Mouse (Mus musculus) hindbrain, embryonic 16.5 days (tissue): Measurements from ENCODE around the gene Psmd2. TPM values are rescaled to one million over a fixed set of nuclear protein-coding genes. Genes with fewer than 3 reads are reported as not detected.

ENCODE experiments used
- ATAC-seq: fragments of 200-750 bp; cut with Nextera tagmentation; 2 replicates; pipeline ENCODE4 v1.8.0; 2017; ENCODE audit warnings: moderate TSS enrichment, moderate library complexity
- H3K27ac ChIP-seq: fragments of 300-500 bp; sonication (generic); 2 replicates; pipeline ENCODE4 v1.5.1; 2014; ENCODE audit warnings: low read depth, mild to moderate bottlenecking, control low read depth, low read length, moderate library complexity
- H3K27me3 ChIP-seq: fragments of 300-500 bp; sonication (generic); replicated peaks from 2 replicates; pipeline ENCODE4 v1.6.1; 2014; ENCODE audit warnings: low read length; ENCODE audit not compliant: control insufficient read depth, insufficient read depth
- H3K36me3 ChIP-seq: fragments of 300-500 bp; sonication (generic); 2 replicates; pipeline ENCODE4 v1.6.1; 2014; ENCODE audit warnings: mild to moderate bottlenecking, low read length, moderate library complexity, mixed read lengths; ENCODE audit not compliant: control insufficient read depth, insufficient read depth
- H3K4me1 ChIP-seq: fragments of 300-500 bp; sonication (generic); 2 replicates; pipeline ENCODE4 v1.6.1; 2014; ENCODE audit warnings: low read depth, low read length; ENCODE audit not compliant: control insufficient read depth, insufficient read depth
- H3K4me2 ChIP-seq: fragments of 300-500 bp; sonication (generic); 2 replicates; pipeline ENCODE4 v1.6.1; 2014; ENCODE audit warnings: mild to moderate bottlenecking, low read length, control low read depth, moderate library complexity
- H3K4me3 ChIP-seq: fragments of 300-500 bp; sonication (generic); 2 replicates; pipeline ENCODE4 v1.5.1; 2014; ENCODE audit warnings: mild to moderate bottlenecking, low read length, control low read depth, moderate library complexity
- H3K9ac ChIP-seq: fragments of 300-500 bp; sonication (generic); 2 replicates; pipeline ENCODE4 v1.6.1; 2014; ENCODE audit warnings: low read depth, mild to moderate bottlenecking, control low read depth, low read length, moderate library complexity
- H3K9me3 ChIP-seq: fragments of 300-500 bp; sonication (generic); 2 replicates; pipeline ENCODE4 v1.6.1; 2014; ENCODE audit warnings: mild to moderate bottlenecking, low read length, moderate library complexity; ENCODE audit not compliant: control insufficient read depth
- WGBS: fragments of 180-500 bp; shearing (Covaris S2); extraction: QIAGEN DNeasy Blood & Tissue Kit; methylation state at CpG from one replicate; pipeline ENCODE4 v1.1.7; 2014; 5-methylcytosine and 5-hydroxymethylcytosine counted together
- polyA plus RNA-seq: library from polyadenylated mRNA; unstranded; fragments of >200 nt; fragmentation: Nextera tagmentation; extraction: Ambion mirVana; gene quantifications from 2 replicates; pipeline ENCODE4 v1.2.1, GENCODE M21; 2015

Psmd2 gene
- polyA plus RNA-seq, 1 experiment from 2014 or later = 372 TPM

DNA sequence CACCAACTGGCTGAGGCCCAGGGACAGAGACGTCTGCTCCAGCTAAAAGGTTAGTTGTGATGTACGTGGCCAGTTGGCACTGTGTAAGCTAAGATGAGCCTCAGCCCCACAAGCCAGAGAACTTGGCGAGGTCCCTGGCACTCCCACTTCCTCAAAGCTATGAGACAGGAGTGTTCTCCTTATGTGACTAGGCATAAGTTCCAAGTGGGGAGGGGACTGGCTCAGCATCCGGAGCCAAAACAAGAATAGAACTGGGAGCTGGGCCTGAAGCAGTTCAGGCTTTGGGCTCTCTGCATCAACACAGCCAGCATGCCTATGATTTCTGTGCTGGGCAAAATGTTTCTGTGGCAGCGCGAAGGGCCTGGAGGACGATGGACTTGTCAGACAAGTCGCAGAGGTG, 43.3 kb downstream of the Psmd2 start:
- Histone ChIP-seq H3K27me3 (no peaks in the 10 kb centered on the region), H3K4me2 (no peak overlapping the region; the same call in 1 of the 2 replicates), H3K4me1 (peaks cover 31% of the 10 kb centered on the region), H3K27ac (peak overlapping the region; percentile 9; the same call in 1 of the 2 replicates), H3K4me3 (no peak overlapping the region), H3K36me3 (peaks cover 24% of the 10 kb centered on the region), H3K9ac (no peak overlapping the region), H3K9me3 (no peaks in the 10 kb centered on the region)
- WGBS = 58% methylated on average over 8 of the region's 8 CpGs
- no peak for ATAC-seq

DNA sequence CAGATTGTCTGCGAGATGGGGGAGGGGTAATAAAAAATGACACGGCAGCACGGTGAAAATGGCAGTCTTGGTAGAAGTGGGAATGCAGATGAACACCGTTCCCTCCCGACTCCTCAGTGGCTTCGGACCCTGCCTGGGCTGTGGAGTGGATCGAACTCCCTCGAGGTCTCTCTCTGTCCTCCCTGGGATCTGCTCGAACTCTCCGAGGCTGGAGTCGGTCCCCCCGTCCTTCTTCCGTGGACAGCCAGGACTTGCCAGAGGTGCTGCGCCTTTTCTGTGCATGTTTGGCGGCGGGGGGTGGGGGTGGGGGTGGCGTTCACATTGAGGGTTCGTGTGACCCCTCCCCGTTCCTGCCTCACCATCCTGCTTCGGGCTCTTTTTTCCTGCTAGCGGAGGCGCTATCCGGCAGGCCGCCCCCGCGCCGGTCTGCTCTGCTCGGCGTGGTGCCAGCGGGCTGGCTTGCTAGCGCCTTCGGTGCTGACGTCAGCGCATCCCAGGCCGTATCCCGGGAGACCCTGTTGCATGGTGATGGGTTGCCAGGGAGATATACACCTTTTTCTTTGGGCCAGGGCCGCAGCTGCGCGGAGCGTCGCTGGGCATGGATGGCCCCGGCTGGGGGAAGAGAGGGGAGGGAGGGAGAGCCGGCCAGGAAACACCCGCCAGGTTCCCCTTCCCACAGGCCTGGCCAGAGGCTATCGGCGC, 44.3 kb downstream of the Psmd2 start:
- H3K4me1 ChIP-seq = peaks cover 31% of the 10 kb centered on the region
- H3K9me3 ChIP-seq = no peaks in the 10 kb centered on the region
- H3K27me3 ChIP-seq = no peaks in the 10 kb centered on the region
- H3K4me2 ChIP-seq = peak overlapping the region; percentile 82
- peak overlapping the region; percentile 53 for H3K4me3 ChIP-seq
- ATAC-seq = peak; percentile 77
- WGBS = under 1% methylated on average over 46 of the region's 46 CpGs
- peaks cover 22% of the 10 kb centered on the region for H3K36me3 ChIP-seq
- peak overlapping the region; percentile 76 for H3K9ac ChIP-seq
- peak overlapping the region; percentile 77 for H3K27ac ChIP-seq

DNA sequence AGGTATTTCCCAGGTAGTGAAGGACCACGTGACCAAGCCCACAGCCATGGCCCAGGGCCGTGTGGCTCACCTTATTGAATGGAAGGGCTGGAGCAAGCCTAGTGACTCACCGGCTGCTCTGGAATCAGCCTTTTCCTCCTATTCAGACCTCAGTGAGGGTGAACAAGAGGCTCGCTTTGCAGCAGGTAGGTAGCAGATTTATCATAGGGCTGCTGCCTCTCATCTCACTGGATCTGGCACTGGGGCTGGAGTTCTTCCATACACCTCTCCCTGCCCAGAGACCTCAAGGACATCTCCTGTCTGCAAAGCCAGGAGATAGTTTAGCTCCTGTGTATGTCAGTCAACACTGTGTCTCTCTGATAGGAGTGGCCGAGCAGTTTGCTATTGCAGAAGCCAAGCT, 47.8 kb downstream of the Psmd2 start:
- Histone ChIP-seq H3K4me3 (no peak overlapping the region), H3K36me3 (peaks cover 20% of the 10 kb centered on the region), H3K9ac (no peak overlapping the region), H3K27me3 (no peaks in the 10 kb centered on the region), H3K9me3 (no peaks in the 10 kb centered on the region), H3K27ac (no peak overlapping the region), H3K4me2 (no peak overlapping the region), H3K4me1 (peaks cover 29% of the 10 kb centered on the region)
- 89% methylated on average over 5 of the region's 5 CpGs for WGBS
- ATAC-seq = no peak

DNA sequence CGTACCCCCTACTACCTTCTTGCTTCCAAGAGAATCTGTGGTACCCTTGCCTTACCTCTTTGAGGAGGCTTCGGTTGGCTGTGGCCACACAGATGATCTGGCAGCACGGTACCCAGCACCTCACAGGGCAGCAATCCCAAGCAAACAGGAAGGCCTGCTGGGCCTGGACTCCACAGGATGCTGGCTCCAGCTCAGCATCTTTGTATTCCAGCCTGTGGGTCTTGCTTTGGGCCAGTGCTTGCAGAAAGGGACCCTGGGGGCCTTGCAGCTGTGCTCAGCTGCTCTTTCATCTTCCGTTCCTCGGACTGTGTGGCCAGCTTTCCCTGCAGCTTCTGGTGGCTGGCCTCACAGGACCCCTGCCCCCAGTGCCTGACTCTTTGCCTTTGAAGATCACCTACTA, 48.6 kb downstream of the Psmd2 start:
- ATAC-seq = no peak
- H3K4me2 ChIP-seq = no peak overlapping the region
- no peaks in the 10 kb centered on the region for H3K27me3 ChIP-seq
- H3K36me3 ChIP-seq = peaks cover 20% of the 10 kb centered on the region
- H3K27ac ChIP-seq = no peak overlapping the region
- H3K9me3 ChIP-seq = no peaks in the 10 kb centered on the region
- H3K4me3 ChIP-seq = no peak overlapping the region
- H3K9ac ChIP-seq = no peak overlapping the region
- H3K4me1 ChIP-seq = peaks cover 24% of the 10 kb centered on the region
- WGBS = 30% methylated on average over 5 of the region's 5 CpGs

DNA sequence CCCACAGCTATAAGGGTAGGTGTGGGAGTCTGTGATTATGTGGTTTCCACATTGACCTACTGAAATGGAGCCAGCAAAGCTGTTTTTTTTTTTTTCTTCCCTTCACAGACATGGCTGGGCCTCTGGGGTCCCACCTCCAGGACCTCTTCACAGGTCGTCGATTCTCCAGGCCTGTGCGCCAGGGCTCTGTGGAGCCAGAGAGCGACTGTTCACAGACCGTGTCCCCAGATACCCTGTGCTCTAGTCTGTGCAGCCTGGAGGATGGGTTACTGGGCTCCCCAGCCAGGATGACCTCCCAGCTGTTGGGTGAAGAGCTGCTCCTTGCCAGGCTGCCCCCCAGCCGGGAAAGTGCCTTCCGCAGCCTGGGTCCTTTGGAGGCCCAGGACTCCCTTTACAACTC, 49.9 kb downstream of the Psmd2 start:
- 41% methylated on average over 7 of the region's 7 CpGs for WGBS

DNA sequence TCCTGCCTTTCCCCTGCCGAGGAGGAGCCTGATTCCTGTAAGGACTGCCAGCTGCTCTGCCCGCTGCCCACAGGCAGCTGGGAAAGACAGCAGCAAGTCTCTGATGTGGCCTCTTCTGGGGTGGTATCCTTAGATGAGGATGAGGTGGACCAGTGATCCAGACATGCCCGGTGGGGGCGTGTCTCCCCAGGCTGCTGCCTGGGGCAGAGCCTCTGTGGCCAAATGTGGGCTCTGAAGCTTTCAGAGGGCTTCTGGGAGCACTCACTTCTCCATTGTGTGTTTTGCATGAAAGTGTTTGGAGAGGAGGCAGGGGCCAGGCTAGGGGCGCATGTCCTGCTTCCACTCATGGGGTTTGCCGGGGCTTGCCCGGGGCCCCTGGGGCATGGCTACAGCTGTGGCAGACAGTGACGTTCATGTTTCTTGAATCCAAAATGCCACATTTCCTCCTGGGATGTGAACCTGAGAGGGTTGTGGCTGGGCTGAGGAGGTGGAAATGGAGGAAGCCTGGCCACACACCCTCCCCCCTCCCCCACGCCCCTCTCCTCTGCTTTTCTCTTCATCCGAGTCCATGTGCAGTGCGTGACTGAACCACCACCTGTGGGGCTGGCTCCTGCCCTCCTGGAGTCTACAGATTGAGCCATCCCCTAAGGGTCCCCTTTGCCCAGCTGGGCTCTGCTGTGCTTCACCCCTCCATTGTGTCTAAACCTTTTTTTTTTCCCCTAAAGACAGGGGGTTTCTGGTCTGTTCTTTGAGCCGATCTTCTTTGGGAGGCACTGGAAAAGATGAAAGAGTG, 50.5 kb downstream of the Psmd2 start:
- H3K27ac ChIP-seq = peak overlapping the region; percentile 49
- WGBS = 9% methylated on average over 12 of the region's 12 CpGs
- no peak overlapping the region for H3K4me3 ChIP-seq
- H3K27me3 ChIP-seq = no peaks in the 10 kb centered on the region
- H3K4me2 ChIP-seq = no peak overlapping the region
- H3K9ac ChIP-seq = peak overlapping the region; percentile 15; the same call in 1 of the 2 replicates
- H3K36me3 ChIP-seq = peaks cover 20% of the 10 kb centered on the region
- no peaks in the 10 kb centered on the region for H3K9me3 ChIP-seq
- peaks cover 10% of the 10 kb centered on the region for H3K4me1 ChIP-seq
- ATAC-seq = peak; percentile 14; the same call in 1 of the 2 replicates

More for the DNA sequence above, 49.9 kb downstream of the Psmd2 start:
- Histone ChIP-seq H3K9me3 (no peaks in the 10 kb centered on the region), H3K9ac (no peak overlapping the region), H3K4me3 (no peak overlapping the region), H3K27me3 (no peaks in the 10 kb centered on the region), H3K4me1 (peaks cover 14% of the 10 kb centered on the region), H3K27ac (no peak overlapping the region), H3K36me3 (peaks cover 20% of the 10 kb centered on the region), H3K4me2 (no peak overlapping the region)
- ATAC-seq = no peak

DNA sequence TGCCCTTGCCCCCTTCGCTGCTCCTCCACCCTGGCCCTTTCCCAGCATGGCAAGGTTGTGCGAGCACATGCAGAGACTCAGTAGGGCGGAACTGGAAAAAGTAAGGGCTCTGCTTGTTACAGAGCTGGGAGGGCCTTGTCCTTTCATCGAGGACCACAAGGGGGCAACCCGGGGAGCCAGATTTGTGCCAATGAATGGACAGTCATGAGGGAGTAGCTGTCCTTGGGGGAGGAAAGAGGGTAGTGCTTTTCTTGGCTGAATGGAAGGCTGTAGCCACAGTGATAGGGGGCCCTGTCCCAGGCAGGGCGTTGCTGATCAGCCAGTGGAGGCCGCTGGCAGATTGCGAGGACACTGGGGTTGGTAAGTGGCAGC, 51.1 kb downstream of the Psmd2 start:
- H3K9ac ChIP-seq = no peak overlapping the region
- H3K4me2 ChIP-seq = no peak overlapping the region
- no peak overlapping the region for H3K4me3 ChIP-seq
- ATAC-seq = peak; percentile 75
- H3K27ac ChIP-seq = peak overlapping the region; percentile 49
- no peaks in the 10 kb centered on the region for H3K9me3 ChIP-seq
- H3K27me3 ChIP-seq = no peaks in the 10 kb centered on the region
- WGBS = 6% methylated on average over 8 of the region's 8 CpGs
- H3K36me3 ChIP-seq = peaks cover 22% of the 10 kb centered on the region
- peaks cover 10% of the 10 kb centered on the region for H3K4me1 ChIP-seq

DNA sequence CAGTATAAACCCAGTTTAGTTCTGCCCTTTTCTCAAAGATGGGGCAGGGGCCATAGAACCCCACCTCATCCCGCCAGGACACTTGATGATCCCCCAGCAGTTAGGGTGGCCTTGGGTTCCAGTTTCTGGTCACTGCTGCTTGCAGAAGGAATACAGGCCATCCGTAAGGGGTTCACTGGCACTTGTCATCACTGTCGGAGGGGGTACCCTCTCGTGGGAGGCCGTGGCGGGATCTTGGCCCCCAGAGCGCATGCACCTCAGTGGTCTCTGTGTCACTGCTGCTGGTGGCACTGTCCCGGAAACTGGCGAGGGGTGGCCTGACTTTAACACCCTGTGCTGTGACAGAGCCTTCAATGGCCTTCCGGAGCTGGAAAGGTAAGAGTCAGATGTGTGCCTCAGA, 51.6 kb downstream of the Psmd2 start:
- no peaks in the 10 kb centered on the region for H3K27me3 ChIP-seq
- no peak overlapping the region for H3K9ac ChIP-seq
- H3K9me3 ChIP-seq = no peaks in the 10 kb centered on the region
- H3K4me2 ChIP-seq = no peak overlapping the region
- WGBS = 95% methylated on average over 10 of the region's 10 CpGs
- peaks cover 22% of the 10 kb centered on the region for H3K36me3 ChIP-seq
- peaks cover 10% of the 10 kb centered on the region for H3K4me1 ChIP-seq
- no peak for ATAC-seq
- no peak overlapping the region for H3K4me3 ChIP-seq
- no peak overlapping the region for H3K27ac ChIP-seq

DNA sequence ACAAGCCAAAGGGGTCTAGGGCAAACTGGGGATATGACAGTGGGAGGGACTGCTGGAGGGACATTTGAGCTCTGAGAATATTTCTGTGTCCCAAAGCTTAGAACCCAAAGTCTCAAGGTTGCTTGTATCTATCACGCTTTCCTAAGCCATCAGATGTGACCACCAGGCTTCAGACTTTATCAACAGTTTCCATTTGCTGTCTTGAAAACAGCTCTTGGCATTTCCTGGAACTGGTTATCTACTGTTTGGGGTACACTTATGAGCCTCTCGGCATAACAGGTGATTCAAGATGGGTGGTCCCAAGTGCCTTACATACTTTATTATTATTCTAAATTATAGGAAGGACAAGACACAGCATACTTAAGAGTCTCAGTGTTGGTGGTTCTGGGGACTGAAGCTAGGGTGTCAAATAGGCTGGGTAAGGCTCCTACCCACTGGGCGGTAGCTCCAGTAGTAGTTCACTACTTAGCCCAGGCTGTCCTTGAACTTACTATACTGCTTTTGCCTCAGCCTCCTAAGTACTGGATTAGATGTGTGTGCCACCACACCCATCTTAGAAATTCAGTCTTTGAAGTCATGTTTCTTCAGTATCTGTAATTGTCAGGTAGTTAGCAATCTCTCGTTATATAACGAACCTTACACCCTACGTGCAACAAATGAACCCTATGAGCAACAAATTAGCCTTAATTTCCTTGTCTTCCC, 52.4 kb downstream of the Psmd2 start:
- whole genome bisulfite sequencing = 92% methylated on average over 6 of the region's 6 CpGs
- Histone ChIP-seq H3K4me2 (no peak overlapping the region), H3K4me3 (no peak overlapping the region), H3K9ac (no peak overlapping the region), H3K9me3 (no peaks in the 10 kb centered on the region), H3K36me3 (peaks cover 20% of the 10 kb centered on the region), H3K27ac (no peak overlapping the region), H3K27me3 (no peaks in the 10 kb centered on the region), H3K4me1 (peaks cover 10% of the 10 kb centered on the region)
- no peak for ATAC-seq
